Mouse (Mus musculus): ENCODE measurements around the gene Smchd1.

Smchd1 gene

GRCm38 (mm10) chr17:71474762-71475704 is at the start of gene Smchd1:
TSS of gene Smchd1 (minus strand) at chr17:71475343.
- POLR2A ChIA-PET, result interaction anchor here in 3 of 4 experiments (0.6 to 4.7 kb wide), 28 partner anchors 11 to 472 kb away, joined by 3 to 23 read pairs (median 4); partner anchors contain the start of genes Ndc80 (in 3 of the 3), Spdya (in 2 of the 3), Gm4707 (in 1 of the 3) and Myl12a (in 1 of the 3)
- CTCF ChIA-PET, result interaction anchor here in 3 of 4 experiments (0.7 to 1.2 kb wide), 3 partner anchors 11 to 196 kb away, joined by 3 to 9 read pairs (median 3); partner anchors contain the start of gene Emilin2 (in 1 of the 3)

GRCm38 (mm10) chr17:71510297-71510696 is 35.2 kb upstream of the Smchd1 start:
- ChIA-PET CTCF (no interaction called here), POLR2A (interaction anchor here in 1 of 4 experiments (1.3 kb wide), 1 partner anchor 10 kb away, joined by 3 read pairs; no protein-coding TSS in a partner anchor)

- ChIA-PET CTCF (no interaction called here), POLR2A (interaction anchor here in 1 of 4 experiments (1.3 to 2.4 kb wide), 3 partner anchors 9 to 32 kb away, joined by 3 to 7 read pairs (median 3); partner anchors contain the start of gene Smchd1)
These were observed 31.7 kb upstream of the Smchd1 start for GRCm38 (mm10) chr17:71506832-71507231.

- CTCF ChIA-PET, result no interaction called here
- POLR2A ChIA-PET, result interaction anchor here in 1 of 4 experiments (2.2 kb wide), 1 partner anchor 10 kb away, joined by 4 read pairs; no protein-coding TSS in a partner anchor
These were observed 20.6 kb upstream of the Smchd1 start for GRCm38 (mm10) chr17:71495784-71496183.

- POLR2A ChIA-PET, result interaction anchor here in 3 of 4 experiments (0.6 to 1.3 kb wide), 4 partner anchors 9 to 60 kb away, joined by 3 to 5 read pairs (median 3); partner anchors contain the start of gene Smchd1 (in 1 of the 3)
- CTCF ChIA-PET, result interaction anchor here in 1 of 4 experiments (0.7 kb wide), 1 partner anchor 267 kb away, joined by 13 read pairs; no protein-coding TSS in a partner anchor
These were observed 16.2 kb upstream of the Smchd1 start for GRCm38 (mm10) chr17:71491332-71491686.

GRCm38 (mm10) chr17:71490666-71491331 is 15.7 kb upstream of the Smchd1 start:
- ChIA-PET POLR2A (interaction anchor here in 3 of 4 experiments (0.6 to 1.3 kb wide), 5 partner anchors 9 to 61 kb away, joined by 3 to 5 read pairs (median 3); partner anchors contain the start of gene Smchd1 (in 1 of the 3)), CTCF (interaction anchor here in 1 of 4 experiments (0.7 kb wide), 1 partner anchor 266 kb away, joined by 13 read pairs; no protein-coding TSS in a partner anchor)

- ChIA-PET POLR2A (interaction anchor here in 1 of 4 experiments (0.7 kb wide), 1 partner anchor 33 kb away, joined by 3 read pairs; no protein-coding TSS in a partner anchor), CTCF (no interaction called here)
These were observed 14.7 kb upstream of the Smchd1 start for GRCm38 (mm10) chr17:71489703-71490461.

- POLR2A ChIA-PET, result interaction anchor here in 3 of 4 experiments (0.9 to 2.2 kb wide), 17 partner anchors 8 to 303 kb away, joined by 3 to 23 read pairs (median 4); partner anchors contain the start of genes Ndc80 (in 3 of the 3) and Smchd1 (in 3 of the 3)
- CTCF ChIA-PET, result interaction anchor here in 2 of 4 experiments (0.6 to 1.2 kb wide), 2 partner anchors 11 to 59 kb away, joined by 3 read pairs; partner anchors contain the start of gene Smchd1 (in 1 of the 2)
These were observed 11.2 kb upstream of the Smchd1 start for GRCm38 (mm10) chr17:71486231-71486851.

- POLR2A ChIA-PET, result interaction anchor here in 3 of 4 experiments (0.9 to 2.2 kb wide), 17 partner anchors 9 to 302 kb away, joined by 3 to 23 read pairs (median 4); partner anchors contain the start of genes Ndc80 (in 3 of the 3) and Smchd1 (in 3 of the 3)
- CTCF ChIA-PET, result interaction anchor here in 2 of 4 experiments (0.6 to 1.2 kb wide), 2 partner anchors 10 to 60 kb away, joined by 3 read pairs; partner anchors contain the start of gene Smchd1 (in 1 of the 2)
These were observed 10.7 kb upstream of the Smchd1 start for GRCm38 (mm10) chr17:71485791-71486230.

GRCm38 (mm10) chr17:71484711-71485110 is 9.6 kb upstream of the Smchd1 start:
- CTCF ChIA-PET, result interaction anchor here in 1 of 4 experiments (0.6 kb wide), 1 partner anchor 1055 kb away, joined by 4 read pairs; no protein-coding TSS in a partner anchor
- POLR2A ChIA-PET, result no interaction called here

- ChIA-PET POLR2A (interaction anchor here in 1 of 4 experiments (0.6 kb wide), 4 partner anchors 146 to 263 kb away, joined by 3 read pairs; no protein-coding TSS in a partner anchor), CTCF (interaction anchor here in 2 of 4 experiments (0.6 to 0.7 kb wide), 2 partner anchors 93 to 1105 kb away, joined by 3 to 4 read pairs; no protein-coding TSS in a partner anchor)
These were observed 8.4 kb upstream of the Smchd1 start for GRCm38 (mm10) chr17:71483418-71484060.

- ChIA-PET CTCF (interaction anchor here in 2 of 4 experiments (0.6 to 0.7 kb wide), 3 partner anchors 72 to 700 kb away, joined by 3 to 10 read pairs (median 6); partner anchors contain the start of gene Spdya (in 1 of the 2)), POLR2A (interaction anchor here in 3 of 4 experiments (0.6 to 2.4 kb wide), 14 partner anchors 11 to 493 kb away, joined by 3 to 8 read pairs (median 4); partner anchors contain the start of gene Ndc80 (in 3 of the 3))
These were observed 4.3 kb upstream of the Smchd1 start for GRCm38 (mm10) chr17:71479381-71479901.

GRCm38 (mm10) chr17:71477481-71477880 is 2.3 kb upstream of the Smchd1 start:
- ChIA-PET CTCF (no interaction called here), POLR2A (interaction anchor here in 3 of 4 experiments (0.7 to 4.7 kb wide), 5 partner anchors 48 to 629 kb away, joined by 3 to 18 read pairs (median 3); partner anchors contain the start of gene Ndc80 (in 1 of the 3))

- ChIA-PET POLR2A (interaction anchor here in 3 of 4 experiments (1.2 to 4.7 kb wide), 8 partner anchors 10 to 76 kb away, joined by 3 to 23 read pairs (median 9); partner anchors contain the start of genes Ndc80 (in 3 of the 3), Spdya (in 2 of the 3) and Gm4707 (in 1 of the 3)), CTCF (interaction anchor here in 1 of 4 experiments (0.7 kb wide), 1 partner anchor 351 kb away, joined by 6 read pairs; no protein-coding TSS in a partner anchor)
These were observed 1.3 kb upstream of the Smchd1 start for GRCm38 (mm10) chr17:71476346-71477020.

GRCm38 (mm10) chr17:71475705-71476089 is 554 bp upstream of the Smchd1 start:
- CTCF ChIA-PET, result interaction anchor here in 2 of 4 experiments (0.7 to 1.2 kb wide), 2 partner anchors 10 to 164 kb away, joined by 3 to 9 read pairs; partner anchors contain the start of gene Emilin2 (in 1 of the 2)
- POLR2A ChIA-PET, result interaction anchor here in 3 of 4 experiments (0.6 to 4.7 kb wide), 20 partner anchors 10 to 473 kb away, joined by 3 to 23 read pairs (median 4); partner anchors contain the start of genes Ndc80 (in 3 of the 3), Spdya (in 2 of the 3), Gm4707 (in 1 of the 3) and Myl12a (in 1 of the 3)
